Mouse (Mus musculus) E14TG2a.4 (cell line): ENCODE measurements around the gene Slc25a33.
"Not testable (repeated sequence)": the region's sequence is repeated elsewhere in the genome, so short reads cannot be mapped to it uniquely, and the experiment has no call there.

ENCODE experiments used
- H3K27me3 ChIP-seq: 2 replicates; pipeline ENCODE4 v1.6.1; 2014; ENCODE audit warnings: low read length, control low read depth; ENCODE audit not compliant: insufficient read depth
- H3K36me3 ChIP-seq: 2 replicates; pipeline ENCODE4 v1.6.1; 2014; ENCODE audit warnings: low read length, control low read depth; ENCODE audit not compliant: insufficient read depth
- H3K4me1 ChIP-seq: replicated peaks from 2 replicates; pipeline ENCODE4 v1.6.1; 2014; ENCODE audit warnings: low read depth, low read length, control low read depth
- H3K4me3 ChIP-seq: replicated peaks from 2 replicates; pipeline ENCODE4 v1.5.1; 2014; ENCODE audit warnings: mild to moderate bottlenecking, low read length
- H3K9me3 ChIP-seq: 2 replicates; pipeline ENCODE4 v1.6.1; 2014; ENCODE audit warnings: low read length, control low read depth
- CTCF ChIP-seq: conservative IDR thresholded peaks from 2 replicates; pipeline ENCODE4 v1.5.1; 2014; ENCODE audit warnings: low read length
- NANOG ChIP-seq: IDR thresholded peaks from 2 replicates; pipeline ENCODE4 v1.6.1; 2014; ENCODE audit warnings: borderline replicate concordance, low read length, mixed read lengths
- POU5F1 ChIP-seq: IDR thresholded peaks from 2 replicates; pipeline ENCODE4 v1.6.1; 2014; ENCODE audit warnings: low read length, borderline replicate concordance

Slc25a33 gene

GRCm38 (mm10) chr4:149775760-149776362 is 1.8 kb upstream of the Slc25a33 start:
- 0 out of 2 replicates have a peak overlapping the region, but pooled peaks have one; percentile 8 for H3K4me3 ChIP-seq
- H3K27me3 ChIP-seq, result peaks cover 35% of the 10 kb centered on the region
- no peak for TF ChIP-seq NANOG
- TF ChIP-seq CTCF, result no peak
- TF ChIP-seq POU5F1, result no peak
- no peaks in the 10 kb centered on the region for H3K9me3 ChIP-seq
- H3K36me3 ChIP-seq, result no peaks in the 10 kb centered on the region
- H3K4me1 ChIP-seq, result peaks cover 40% of the 10 kb centered on the region

GRCm38 (mm10) chr4:149775330-149775729 is 1.3 kb upstream of the Slc25a33 start:
- Histone ChIP-seq H3K27me3 (peaks cover 35% of the 10 kb centered on the region), H3K9me3 (no peaks in the 10 kb centered on the region), H3K36me3 (no peaks in the 10 kb centered on the region), H3K4me3 (no peak overlapping the region), H3K4me1 (peaks cover 35% of the 10 kb centered on the region)
- TF ChIP-seq NANOG, result no peak
- no peak for TF ChIP-seq CTCF
- no peak for TF ChIP-seq POU5F1

GRCm38 (mm10) chr4:149773408-149774093 is 526 bp downstream of the Slc25a33 start:
- H3K36me3 ChIP-seq, result no peaks in the 10 kb centered on the region
- peaks cover 35% of the 10 kb centered on the region for H3K27me3 ChIP-seq
- no peaks in the 10 kb centered on the region for H3K9me3 ChIP-seq
- TF ChIP-seq CTCF (no peak), POU5F1 (no peak), NANOG (no peak)
- H3K4me3 ChIP-seq, result peak overlapping the region; percentile 90
- peaks cover 22% of the 10 kb centered on the region for H3K4me1 ChIP-seq

- TF ChIP-seq NANOG (no peak), CTCF (no peak), POU5F1 (no peak)
- Histone ChIP-seq H3K4me1 (peaks cover 22% of the 10 kb centered on the region), H3K9me3 (no peaks in the 10 kb centered on the region), H3K4me3 (no peak overlapping the region), H3K36me3 (no peaks in the 10 kb centered on the region), H3K27me3 (peaks cover 34% of the 10 kb centered on the region)
Measured at GRCm38 (mm10) chr4:149772394-149772793, 1.7 kb downstream of the Slc25a33 start.

GRCm38 (mm10) chr4:149765201-149765600 is 8.9 kb downstream of the Slc25a33 start:
- Histone ChIP-seq H3K4me3 (no peak overlapping the region), H3K27me3 (no peaks in the 10 kb centered on the region), H3K36me3 (peaks cover 22% of the 10 kb centered on the region), H3K4me1 (peaks cover 35% of the 10 kb centered on the region), H3K9me3 (no peaks in the 10 kb centered on the region)
- no peak for TF ChIP-seq CTCF
- TF ChIP-seq NANOG, result no peak
- no peak for TF ChIP-seq POU5F1

- H3K36me3 ChIP-seq, result peaks cover 32% of the 10 kb centered on the region
- H3K9me3 ChIP-seq, result no peaks in the 10 kb centered on the region
- H3K4me3 ChIP-seq, result no peak overlapping the region
- TF ChIP-seq CTCF (no peak), POU5F1 (no peak), NANOG (no peak)
- no peaks in the 10 kb centered on the region for H3K27me3 ChIP-seq
- peaks cover 53% of the 10 kb centered on the region for H3K4me1 ChIP-seq
Measured at GRCm38 (mm10) chr4:149763335-149763734, 10.7 kb downstream of the Slc25a33 start.

GRCm38 (mm10) chr4:149759517-149759916 is 14.6 kb downstream of the Slc25a33 start:
- Histone ChIP-seq H3K9me3 (no peaks in the 10 kb centered on the region), H3K4me1 (peaks cover 55% of the 10 kb centered on the region), H3K4me3 (no peak overlapping the region), H3K27me3 (no peaks in the 10 kb centered on the region), H3K36me3 (peaks cover 57% of the 10 kb centered on the region)
- no peak for TF ChIP-seq POU5F1
- no peak for TF ChIP-seq CTCF
- TF ChIP-seq NANOG, result no peak

GRCm38 (mm10) chr4:149758423-149758822 is 15.7 kb downstream of the Slc25a33 start:
- TF ChIP-seq POU5F1 (no peak), NANOG (no peak), CTCF (no peak)
- Histone ChIP-seq H3K4me1 (peaks cover 62% of the 10 kb centered on the region), H3K4me3 (no peak overlapping the region), H3K9me3 (no peaks in the 10 kb centered on the region), H3K27me3 (no peaks in the 10 kb centered on the region), H3K36me3 (peaks cover 68% of the 10 kb centered on the region)

- H3K27me3 ChIP-seq, H3K9me3 ChIP-seq, H3K4me3 ChIP-seq: not testable (repeated sequence)
- peaks cover 72% of the 10 kb centered on the region for H3K4me1 ChIP-seq
- peaks cover 66% of the 10 kb centered on the region for H3K36me3 ChIP-seq
Measured at GRCm38 (mm10) chr4:149756546-149756945, 17.5 kb downstream of the Slc25a33 start.
